In genomic region chr15:8568286-8568644, GRCm38 (mm10) we compare ENCODE assay signal across 8 mouse cellular contexts. TPM values are rescaled to one million over a fixed set of nuclear protein-coding genes. Genes with fewer than 3 reads are reported as not detected.
DNase-seq lines count a peak whose midpoint lies in the region; ATAC-seq and TF ChIP-seq lines count a peak whose summit lies in the region.

No protein-coding gene starts in this region.

- H3K4me3 ChIP-seq in kidney, embryonic 14.5 days (ENCODE audit: low read length), result peak overlapping the region; percentile 57
- H3K4me3 ChIP-seq in hindbrain, embryonic 14.5 days (replicated peaks; ENCODE audit: low read length), result peak overlapping the region; percentile 54
- peak overlapping the region; percentile 56 for H3K4me3 ChIP-seq in thymus, adult 2 months (ENCODE audit: control insufficient read depth, insufficient read depth, low read length)
- no peak overlapping the region for H3K4me3 ChIP-seq in left cerebral cortex, adult 2 months

- ATAC-seq in kidney, embryonic 14.5 days (ENCODE audit: low FRiP score, low TSS enrichment), result peak; percentile 59
- ATAC-seq in hindbrain, embryonic 14.5 days (ENCODE audit: low FRiP score), result no peak

- H3K4me2 ChIP-seq in kidney, embryonic 14.5 days (replicated peaks; ENCODE audit: low read depth, low read length), result peak overlapping the region; percentile 96
- H3K4me2 ChIP-seq in hindbrain, embryonic 14.5 days (replicated peaks), result peak overlapping the region; percentile 92

- 0 out of 2 replicates have a peak overlapping the region, but pooled peaks have one; percentile 54 for H3K9ac ChIP-seq in kidney, embryonic 14.5 days (ENCODE audit: low read depth, low read length)
- H3K9ac ChIP-seq in hindbrain, embryonic 14.5 days, result peak overlapping the region; percentile 60; the same call in 1 of the 2 replicates

- WGBS in kidney, embryonic 14.5 days, result 4% methylated on average over 7 of the region's 7 CpGs
- 4% methylated on average over 7 of the region's 7 CpGs for WGBS in hindbrain, embryonic 14.5 days
- under 1% methylated on average over 7 of the region's 7 CpGs for WGBS in thymus, adult 2 months

- TF ChIP-seq CTCF in brain, embryonic 14.5 days (IDR thresholded peaks at IDR 0.05; ENCODE audit: borderline replicate concordance, extremely low read depth, insufficient read depth, insufficient read length), result no peak
- TF ChIP-seq CTCF in thymus, adult 2 months (IDR thresholded peaks at IDR 0.05; ENCODE audit: borderline replicate concordance, control insufficient read depth, extremely low read depth, insufficient read depth, low read length, poor library complexity), result no peak
- TF ChIP-seq CTCF in left cerebral cortex, adult 2 months (IDR thresholded peaks at IDR 0.05), result no peak

- no peak for DNase-seq in kidney, adult 18-20 months
- peak; percentile 25 for DNase-seq in brain, embryonic 14.5 days (ENCODE audit: low read depth)
- DNase-seq in hindbrain, embryonic 14.5 days (ENCODE audit: low spot score), result no peak
- peak; percentile 7 for DNase-seq in lung, postnatal 14 days
- DNase-seq in thymus, adult 2 months, result peak; percentile 86
- DNase-seq in left cerebral cortex, adult 2 months (ENCODE audit: extremely low spot score in 1 of 2, low spot score in 2 of 2), result no peak
- DNase-seq in urinary bladder, postnatal 4 days (ENCODE audit: low spot score in 2 of 2), result no peak

- H3K27me3 ChIP-seq in kidney, embryonic 14.5 days (ENCODE audit: control insufficient read depth, insufficient read depth, low read length), result peaks cover 3% of the 10 kb centered on the region; the same call in 1 of the 2 replicates
- H3K27me3 ChIP-seq in hindbrain, embryonic 14.5 days (ENCODE audit: control insufficient read depth, insufficient read depth, low read length), result peaks cover 11% of the 10 kb centered on the region; the same call in 1 of the 2 replicates
- H3K27me3 ChIP-seq in thymus, adult 2 months (ENCODE audit: control insufficient read depth, insufficient read depth, low read length), result no peaks in the 10 kb centered on the region

- H3K9me3 ChIP-seq in kidney, embryonic 14.5 days (ENCODE audit: control insufficient read depth, low read length), result no peaks in the 10 kb centered on the region
- no peaks in the 10 kb centered on the region for H3K9me3 ChIP-seq in hindbrain, embryonic 14.5 days (ENCODE audit: control insufficient read depth, low read length)

- H3K27ac ChIP-seq in kidney, embryonic 14.5 days (ENCODE audit: low read depth, low read length), result peak overlapping the region; percentile 90; the same call in 1 of the 2 replicates
- H3K27ac ChIP-seq in hindbrain, embryonic 14.5 days, result no peak overlapping the region
- H3K27ac ChIP-seq in thymus, adult 2 months (ENCODE audit: control insufficient read depth, insufficient read depth, low read length), result peak overlapping the region; percentile 98
- H3K27ac ChIP-seq in left cerebral cortex, adult 2 months, result no peak overlapping the region

- intact Hi-C loops in left cerebral cortex, adult 2 months (cut with DNase I), result no loop called here

- no peaks in the 10 kb centered on the region for H3K36me3 ChIP-seq in kidney, embryonic 14.5 days (ENCODE audit: control insufficient read depth, insufficient read depth, low read length)
- no peaks in the 10 kb centered on the region for H3K36me3 ChIP-seq in hindbrain, embryonic 14.5 days (replicated peaks; ENCODE audit: control insufficient read depth, insufficient read depth)
- no peaks in the 10 kb centered on the region for H3K36me3 ChIP-seq in thymus, adult 2 months (ENCODE audit: control insufficient read depth, insufficient read depth, low read length)

- H3K4me1 ChIP-seq in kidney, embryonic 14.5 days (ENCODE audit: control insufficient read depth, insufficient read depth, low read length), result no peaks in the 10 kb centered on the region
- H3K4me1 ChIP-seq in hindbrain, embryonic 14.5 days (replicated peaks; ENCODE audit: control insufficient read depth, insufficient read depth, low read length), result peaks cover 9% of the 10 kb centered on the region
- peaks cover 26% of the 10 kb centered on the region for H3K4me1 ChIP-seq in thymus, adult 2 months (replicated peaks; ENCODE audit: control insufficient read depth, insufficient read depth, low read length)

- TF ChIP-seq POLR2A in brain, embryonic 14.5 days (IDR thresholded peaks at IDR 0.05; ENCODE audit: borderline replicate concordance, extremely low read depth, insufficient read depth, insufficient read length, poor library complexity, severe bottlenecking), result no peak
- TF ChIP-seq POLR2A in thymus, adult 2 months (IDR thresholded peaks at IDR 0.05; ENCODE audit: control insufficient read depth, extremely low read depth, insufficient read depth, low read length, poor library complexity), result no peak

RNA-seq across cellular contexts. Expression of gene Gm2310, which starts 48.5 kb away (rescaled TPM):
- not detected in 2 replicates for polyA plus RNA-seq in kidney, embryonic 14.5 days (2014; fragmentation: Nextera tagmentation; extraction: Ambion mirVana)
- not detected in 2 replicates for polyA plus RNA-seq in brain, embryonic 14.5 days (2012; rRNA removed)
- polyA plus RNA-seq in hindbrain, embryonic 14.5 days (2014; fragmentation: Nextera tagmentation; extraction: Ambion mirVana), result 0.18 TPM in 1 of 2 replicates, not detected in the other
- 0.19 TPM in 1 of 2 replicates, not detected in the other for polyA plus RNA-seq in thymus, adult 2 months (2012; rRNA removed)
- not detected for total RNA-seq in left cerebral cortex, adult 2 months (2021)

Comparison
In these comparisons a context has a peak if more than half of its experiments do, and no peak if none do; other contexts are left out.
1. H3K27ac ChIP-seq: peak in kidney, embryonic 14.5 days (single experiment) and thymus, adult 2 months (single experiment); none in hindbrain, embryonic 14.5 days (single experiment) and left cerebral cortex, adult 2 months (single experiment).
2. DNase-seq: peak in brain, embryonic 14.5 days (single experiment), lung, postnatal 14 days (single experiment) and thymus, adult 2 months (single experiment); none in kidney, adult 18-20 months (single experiment), hindbrain, embryonic 14.5 days (single experiment), left cerebral cortex, adult 2 months (0 of 2) and urinary bladder, postnatal 4 days (0 of 2).